Mouse (Mus musculus) brain, adult 2 months (tissue): ENCODE results near the gene Repin1.
A peak's percentile ranks its signal among the peaks of the same experiment; 100 is the strongest.

Experiments
- DNase-seq: peaks from one replicate; pipeline ENCODE4 v3.0.0; 2011; ENCODE audit warnings: low read depth, low spot score

The Repin1 gene

GRCm38 (mm10) chr6:48623460-48623859 is 29.8 kb downstream of the Repin1 start:
- DNase-seq: no peak

GRCm38 (mm10) chr6:48626464-48626863 is 32.8 kb downstream of the Repin1 start, which contains the start of gene AI854703:
Gene AI854703 (plus strand): TSS chr6:48626764.
- peak; percentile 15 for DNase-seq

- DNase-seq: peak; percentile 89
These were observed 33.3 kb downstream of the Repin1 start for GRCm38 (mm10) chr6:48626984-48627383.

GRCm38 (mm10) chr6:48627511-48627924 is 33.8 kb downstream of the Repin1 start:
- peak; percentile 32 for DNase-seq

GRCm38 (mm10) chr6:48628377-48628776 is 34.7 kb downstream of the Repin1 start:
- no peak for DNase-seq

GRCm38 (mm10) chr6:48628808-48629660 is 35.4 kb downstream of the Repin1 start:
- DNase-seq: peak; percentile 70

GRCm38 (mm10) chr6:48629661-48630034 is 36.0 kb downstream of the Repin1 start:
- no peak for DNase-seq

- DNase-seq: no peak
These were observed 37.1 kb downstream of the Repin1 start for GRCm38 (mm10) chr6:48630831-48631230.

- DNase-seq: no peak
These were observed 41.4 kb downstream of the Repin1 start for GRCm38 (mm10) chr6:48635105-48635504.

GRCm38 (mm10) chr6:48636515-48636914 is 42.8 kb downstream of the Repin1 start:
- peak; percentile 61 for DNase-seq

GRCm38 (mm10) chr6:48637811-48638500 is 44.3 kb downstream of the Repin1 start:
- no peak for DNase-seq

- no peak for DNase-seq
These were observed 44.9 kb downstream of the Repin1 start for GRCm38 (mm10) chr6:48638553-48638952.

GRCm38 (mm10) chr6:48641391-48641790 is 47.7 kb downstream of the Repin1 start:
- no peak for DNase-seq

GRCm38 (mm10) chr6:48642764-48643292 is 49.1 kb downstream of the Repin1 start:
- DNase-seq: peak; percentile 90

GRCm38 (mm10) chr6:48645660-48646308 is 52.1 kb downstream of the Repin1 start:
- DNase-seq: peak; percentile 86

GRCm38 (mm10) chr6:48646309-48646690 is 52.6 kb downstream of the Repin1 start:
- DNase-seq: no peak

GRCm38 (mm10) chr6:48646995-48647394 is 53.3 kb downstream of the Repin1 start, which contains the start of gene Gimap8:
Gene Gimap8 (plus strand): TSS chr6:48647234.
- peak; percentile 42 for DNase-seq

GRCm38 (mm10) chr6:48647611-48648010 is 53.9 kb downstream of the Repin1 start:
- DNase-seq: no peak
